Mouse (Mus musculus) heart, postnatal 14 days (tissue): Measurements from ENCODE around the gene Man1a2. TPM values are rescaled to one million over a fixed set of nuclear protein-coding genes. Genes with fewer than 3 reads are reported as not detected.

Source experiments
- DNase-seq, 2 experiments: peaks; one replicate each; pipeline ENCODE4 v3.0.0; 2021 to 2022
- intact Hi-C: fragments of 180-260 bp; cut with DNase I; formaldehyde crosslinking; loops from one replicate; pipeline ENCODE4 v1.15.1; 2025
- total RNA-seq, 2 experiments: library from RNA; stranded (reverse); gene quantifications; 2 replicates each; pipeline ENCODE4 v1.2.3; 2021

Man1a2 gene
- total RNA-seq, 2 experiments from 2014 or later = 59.2 to 59.6 TPM

GRCm38 (mm10) chr3:100515754-100516141 is 169.6 kb downstream of the Man1a2 start:
- no peak for DNase-seq
- intact Hi-C loops = no loop called here

- DNase-seq = no peak
- intact Hi-C loops = no loop called here
Measured at GRCm38 (mm10) chr3:100515093-100515753, 170.1 kb downstream of the Man1a2 start.

Other genes starting within 250 kb of the Man1a2 start
- 100 to 1,000 TPM in 1 of 2 experiments, 10 to 100 TPM in 1; 87.7 to 105 TPM for gene Tent5c, start 196.2 kb downstream of the Man1a2 start, total RNA-seq
- under 1 TPM; 0.37 to 0.50 TPM for gene Vtcn1, start 140.0 kb upstream of the Man1a2 start, total RNA-seq
- 10 to 100 TPM in 1 of 2 experiments, 1 to 10 TPM in 1; 9.1 to 10.4 TPM for gene Trim45, start 236.7 kb upstream of the Man1a2 start, total RNA-seq